Mouse (Mus musculus): ENCODE results near the gene Srsf12. TPM values are rescaled to one million over a fixed set of nuclear protein-coding genes. Genes with fewer than 3 reads are reported as not detected.

Srsf12 gene
- polyA plus RNA-seq (2015; fragmentation: Nextera tagmentation; extraction: Ambion mirVana): 73.3 and 82.4 TPM in 2 replicates

GRCm38 (mm10) chr4:33208881-33209841 lies at the start of gene Srsf12:
Srsf12 (plus strand) TSS chr4:33208991.
- H3K9ac ChIP-seq (ENCODE audit: low read depth, low read length): peak within 1 kb of the TSS; percentile 99
- ATAC-seq: peak; percentile 93
- WGBS: 2% methylated on average over 57 of the region's 65 CpGs

GRCm38 (mm10) chr4:33183477-33183876 lies 25.3 kb upstream of the Srsf12 start:
- Histone ChIP-seq H3K36me3 (ENCODE audit: control insufficient read depth, insufficient read depth, low read length) (peaks cover 20% of the 10 kb centered on the region), H3K27ac (ENCODE audit: low read length) (no peak overlapping the region), H3K9me3 (replicated peaks; ENCODE audit: control insufficient read depth, low read length, poor library complexity, severe bottlenecking) (no peaks in the 10 kb centered on the region), H3K4me1 (ENCODE audit: control insufficient read depth, insufficient read depth, low read length) (0 out of 2 replicates have a peak, but pooled peaks cover 4% of the 10 kb centered on the region), H3K27me3 (ENCODE audit: control insufficient read depth, insufficient read depth, low read depth, low read length) (no peaks in the 10 kb centered on the region), H3K4me3 (ENCODE audit: low read depth, low read length) (no peak overlapping the region), H3K9ac (ENCODE audit: low read depth, low read length) (no peak overlapping the region), H3K4me2 (ENCODE audit: low read length) (no peak overlapping the region)
- WGBS: 87% methylated on average over 5 of the region's 5 CpGs
- no peak for ATAC-seq

More at GRCm38 (mm10) chr4:33208881-33209841, at the start of gene Srsf12:
- Histone ChIP-seq H3K27me3 (ENCODE audit: control insufficient read depth, insufficient read depth, low read depth, low read length) (no peaks in the 10 kb centered on the region), H3K27ac (ENCODE audit: low read length) (peak within 1 kb of the TSS; percentile 95), H3K9me3 (replicated peaks; ENCODE audit: control insufficient read depth, low read length, poor library complexity, severe bottlenecking) (no peaks in the 10 kb centered on the region), H3K4me1 (ENCODE audit: control insufficient read depth, insufficient read depth, low read length) (peaks cover 13% of the 10 kb centered on the region), H3K4me3 (ENCODE audit: low read depth, low read length) (peak within 1 kb of the TSS; percentile 90), H3K36me3 (ENCODE audit: control insufficient read depth, insufficient read depth, low read length) (no peaks in the 10 kb centered on the region), H3K4me2 (ENCODE audit: low read length) (peak within 1 kb of the TSS; percentile 83)

- no peak overlapping the region for H3K9ac ChIP-seq (ENCODE audit: low read depth, low read length)
- 16% methylated on average over 9 of the region's 9 CpGs for WGBS
- H3K9me3 ChIP-seq (replicated peaks; ENCODE audit: control insufficient read depth, low read length, poor library complexity, severe bottlenecking): no peaks in the 10 kb centered on the region
- H3K4me2 ChIP-seq (ENCODE audit: low read length): peak overlapping the region; percentile 91
- ATAC-seq: no peak
- no peaks in the 10 kb centered on the region; the same call in 1 of the 2 replicates for H3K27me3 ChIP-seq (ENCODE audit: control insufficient read depth, insufficient read depth, low read depth, low read length)
- 0 out of 2 replicates have a peak overlapping the region, but pooled peaks have one; percentile 5 for H3K27ac ChIP-seq (ENCODE audit: low read length)
- peak overlapping the region; percentile 78 for H3K4me3 ChIP-seq (ENCODE audit: low read depth, low read length)
- peaks cover 7% of the 10 kb centered on the region; the same call in 1 of the 2 replicates for H3K36me3 ChIP-seq (ENCODE audit: control insufficient read depth, insufficient read depth, low read length)
- peaks cover 7% of the 10 kb centered on the region; the same call in 1 of the 2 replicates for H3K4me1 ChIP-seq (ENCODE audit: control insufficient read depth, insufficient read depth, low read length)
Measured at GRCm38 (mm10) chr4:33188164-33188563, 20.6 kb upstream of the Srsf12 start.

GRCm38 (mm10) chr4:33188781-33189734 lies 19.7 kb upstream of the Srsf12 start:
- Histone ChIP-seq H3K4me2 (ENCODE audit: low read length) (peak overlapping the region; percentile 91), H3K9ac (ENCODE audit: low read depth, low read length) (peak overlapping the region; percentile 87), H3K27me3 (ENCODE audit: control insufficient read depth, insufficient read depth, low read depth, low read length) (no peaks in the 10 kb centered on the region; the same call in 1 of the 2 replicates), H3K4me3 (ENCODE audit: low read depth, low read length) (peak overlapping the region; percentile 78), H3K27ac (ENCODE audit: low read length) (peak overlapping the region; percentile 95), H3K9me3 (replicated peaks; ENCODE audit: control insufficient read depth, low read length, poor library complexity, severe bottlenecking) (no peaks in the 10 kb centered on the region), H3K36me3 (ENCODE audit: control insufficient read depth, insufficient read depth, low read length) (peaks cover 7% of the 10 kb centered on the region; the same call in 1 of the 2 replicates), H3K4me1 (ENCODE audit: control insufficient read depth, insufficient read depth, low read length) (peaks cover 7% of the 10 kb centered on the region; the same call in 1 of the 2 replicates)
- WGBS: under 1% methylated on average over 90 of the region's 123 CpGs
- peak; percentile 96 for ATAC-seq

GRCm38 (mm10) chr4:33189735-33190036 lies 19.1 kb upstream of the Srsf12 start, which contains the start of gene Pm20d2:
Pm20d2 (minus strand) TSS chr4:33189737.
- WGBS: 11% methylated on average over 6 of the region's 6 CpGs

GRCm38 (mm10) chr4:33198117-33198516 lies 10.7 kb upstream of the Srsf12 start:
- Histone ChIP-seq H3K9me3 (replicated peaks; ENCODE audit: control insufficient read depth, low read length, poor library complexity, severe bottlenecking) (no peaks in the 10 kb centered on the region; the same call in 1 of the 2 replicates), H3K27me3 (ENCODE audit: control insufficient read depth, insufficient read depth, low read depth, low read length) (no peaks in the 10 kb centered on the region), H3K4me3 (ENCODE audit: low read depth, low read length) (no peak overlapping the region), H3K4me2 (ENCODE audit: low read length) (no peak overlapping the region), H3K4me1 (ENCODE audit: control insufficient read depth, insufficient read depth, low read length) (no peaks in the 10 kb centered on the region), H3K36me3 (ENCODE audit: control insufficient read depth, insufficient read depth, low read length) (no peaks in the 10 kb centered on the region), H3K27ac (ENCODE audit: low read length) (no peak overlapping the region), H3K9ac (ENCODE audit: low read depth, low read length) (no peak overlapping the region)
- WGBS: 3% methylated on average over 2 of the region's 2 CpGs
- no peak for ATAC-seq

More at GRCm38 (mm10) chr4:33189735-33190036, 19.1 kb upstream of the Srsf12 start, which contains the start of gene Pm20d2:
- Histone ChIP-seq H3K27me3 (ENCODE audit: control insufficient read depth, insufficient read depth, low read depth, low read length) (no peaks in the 10 kb centered on the region; the same call in 1 of the 2 replicates), H3K4me3 (ENCODE audit: low read depth, low read length) (peak within 1 kb of the TSS; percentile 78), H3K9ac (ENCODE audit: low read depth, low read length) (peak within 1 kb of the TSS; percentile 87), H3K36me3 (ENCODE audit: control insufficient read depth, insufficient read depth, low read length) (peaks cover 7% of the 10 kb centered on the region; the same call in 1 of the 2 replicates), H3K27ac (ENCODE audit: low read length) (peak within 1 kb of the TSS; percentile 95), H3K4me2 (ENCODE audit: low read length) (peak within 1 kb of the TSS; percentile 91), H3K9me3 (replicated peaks; ENCODE audit: control insufficient read depth, low read length, poor library complexity, severe bottlenecking) (no peaks in the 10 kb centered on the region), H3K4me1 (ENCODE audit: control insufficient read depth, insufficient read depth, low read length) (peaks cover 7% of the 10 kb centered on the region; the same call in 1 of the 2 replicates)
- no peak for ATAC-seq

- H3K9ac ChIP-seq (ENCODE audit: low read depth, low read length): no peak overlapping the region
- 0% methylated on average over 4 of the region's 4 CpGs for WGBS
- H3K27ac ChIP-seq (ENCODE audit: low read length): no peak overlapping the region
- peaks cover 10% of the 10 kb centered on the region for H3K4me1 ChIP-seq (ENCODE audit: control insufficient read depth, insufficient read depth, low read length)
- H3K9me3 ChIP-seq (replicated peaks; ENCODE audit: control insufficient read depth, low read length, poor library complexity, severe bottlenecking): no peaks in the 10 kb centered on the region
- H3K4me3 ChIP-seq (ENCODE audit: low read depth, low read length): no peak overlapping the region
- H3K36me3 ChIP-seq (ENCODE audit: control insufficient read depth, insufficient read depth, low read length): no peaks in the 10 kb centered on the region
- ATAC-seq: no peak
- H3K4me2 ChIP-seq (ENCODE audit: low read length): no peak overlapping the region
- H3K27me3 ChIP-seq (ENCODE audit: control insufficient read depth, insufficient read depth, low read depth, low read length): no peaks in the 10 kb centered on the region
Measured at GRCm38 (mm10) chr4:33204682-33205081, 4.1 kb upstream of the Srsf12 start.

- no peaks in the 10 kb centered on the region for H3K9me3 ChIP-seq (replicated peaks; ENCODE audit: control insufficient read depth, low read length, poor library complexity, severe bottlenecking)
- H3K4me3 ChIP-seq (ENCODE audit: low read depth, low read length): no peak overlapping the region
- no peak overlapping the region for H3K9ac ChIP-seq (ENCODE audit: low read depth, low read length)
- H3K27ac ChIP-seq (ENCODE audit: low read length): no peak overlapping the region
- no peak for ATAC-seq
- no peak overlapping the region for H3K4me2 ChIP-seq (ENCODE audit: low read length)
- H3K27me3 ChIP-seq (ENCODE audit: control insufficient read depth, insufficient read depth, low read depth, low read length): no peaks in the 10 kb centered on the region
- 85% methylated on average over 2 of the region's 2 CpGs for WGBS
- no peaks in the 10 kb centered on the region for H3K36me3 ChIP-seq (ENCODE audit: control insufficient read depth, insufficient read depth, low read length)
- peaks cover 13% of the 10 kb centered on the region for H3K4me1 ChIP-seq (ENCODE audit: control insufficient read depth, insufficient read depth, low read length)
Measured at GRCm38 (mm10) chr4:33207551-33207950, 1.2 kb upstream of the Srsf12 start.
